Mouse (Mus musculus): ENCODE results near the gene Upp2.

DNA sequence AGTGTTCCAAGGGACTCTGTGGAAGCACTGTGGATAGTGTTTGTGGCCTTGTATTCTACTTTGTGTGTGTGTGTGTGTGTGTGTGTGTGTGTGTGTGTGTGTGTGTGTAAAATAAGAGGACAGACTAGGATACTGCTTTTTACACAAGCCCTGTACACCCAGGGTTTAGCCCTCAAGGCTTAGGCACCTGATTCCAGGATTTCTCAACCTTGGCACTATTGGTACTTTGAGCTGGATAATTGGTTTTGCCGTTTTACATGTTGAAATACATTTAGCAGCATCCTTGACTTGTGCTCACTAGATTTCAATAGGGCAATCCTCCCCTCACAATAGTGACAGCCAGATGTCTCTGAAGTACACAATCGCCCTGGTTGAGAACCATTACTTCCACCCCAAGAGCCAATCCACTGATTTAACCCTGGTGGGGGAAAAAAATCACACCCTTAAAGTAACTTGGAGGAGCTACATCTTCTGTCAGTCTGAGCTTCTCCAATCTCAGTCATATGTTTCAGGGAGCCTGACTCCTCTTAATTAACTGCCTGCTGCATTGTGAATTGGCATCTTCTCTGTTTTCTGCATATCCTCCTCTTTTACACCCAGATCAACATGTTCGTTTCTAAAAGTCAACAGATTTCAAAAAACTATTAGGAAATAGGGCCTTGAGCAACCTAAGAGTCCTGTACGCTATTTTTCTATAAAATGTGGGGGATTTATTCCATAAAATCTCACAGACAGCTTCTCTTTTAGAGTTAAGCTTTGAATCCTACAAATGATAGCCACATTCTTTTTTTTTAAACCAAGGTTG is 1.9 kb downstream of the Upp2 start:
- TF ChIP-seq CTCF (IDR thresholded peaks at IDR 0.05; ENCODE audit: insufficient read depth, low read length) (no peak), POLR2A (IDR thresholded peaks at IDR 0.05; ENCODE audit: borderline replicate concordance, extremely low read depth, low read depth, low read length) (no peak)
